Mouse (Mus musculus): ENCODE data around the gene Hcfc1r1.

DNA sequence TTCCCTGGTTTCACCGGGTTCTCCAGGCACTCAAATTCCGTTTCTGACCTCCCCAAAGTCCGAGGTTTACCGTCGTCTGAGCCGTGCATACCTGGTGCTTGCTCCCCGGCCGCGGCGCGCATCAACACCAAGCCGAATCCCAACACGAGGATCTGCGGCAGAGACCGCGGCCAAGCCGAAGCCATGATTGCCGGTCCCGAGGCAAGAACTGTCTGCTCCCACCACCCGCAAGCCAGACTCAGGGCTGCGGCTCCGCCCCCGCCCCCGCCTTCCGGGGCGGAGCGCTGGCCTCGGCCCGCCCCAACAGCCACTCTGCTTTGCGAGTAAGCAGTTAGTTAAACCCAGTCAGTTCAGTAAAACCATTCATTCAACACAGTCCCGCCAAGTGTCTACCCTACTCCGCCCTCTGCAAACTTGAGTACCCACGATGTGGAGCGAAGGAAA is 3.9 kb downstream of the Hcfc1r1 start, which contains the start of gene Tnfrsf12a:
- TF ChIP-seq TCF3 (IDR thresholded peaks at IDR 0.05; ENCODE audit: insufficient read length, low read depth) (no peak), POLR2A (IDR thresholded peaks at IDR 0.05; ENCODE audit: insufficient read length, low read depth) (peak; percentile 99)

All from myocyte (in vitro differentiated cells).